Mouse (Mus musculus) Muller cell, postnatal 12 days (primary cell): ENCODE results near the gene Gng5.
A peak's percentile ranks its signal among the peaks of the same experiment; 100 is the strongest.

ENCODE experiments used
- DNase-seq: peaks from one replicate; pipeline ENCODE4 v3.0.0-alpha.2; 2015; ENCODE audit errors: inconsistent ontology term

Gene Gng5

GRCm38 (mm10) chr3:146499431-146500002 lies at the start of gene Gng5, which contains the start of gene Spata1:
Gene Gng5 (plus strand): TSS chr3:146499807.
Gene Spata1 (minus strand): TSS chr3:146499753.
- DNase-seq, result peak; percentile 96

GRCm38 (mm10) chr3:146450371-146450841 lies 49.2 kb upstream of the Gng5 start:
- peak; percentile 96 for DNase-seq

GRCm38 (mm10) chr3:146451375-146451774 lies 48.2 kb upstream of the Gng5 start:
- no peak for DNase-seq

- DNase-seq, result no peak
These were observed 36.7 kb upstream of the Gng5 start for GRCm38 (mm10) chr3:146462939-146463338.

GRCm38 (mm10) chr3:146469226-146469625 lies 30.4 kb upstream of the Gng5 start:
- DNase-seq, result no peak

- no peak for DNase-seq
These were observed 26.9 kb upstream of the Gng5 start for GRCm38 (mm10) chr3:146472657-146473056.

- peak; percentile 67 for DNase-seq
These were observed 25.9 kb upstream of the Gng5 start for GRCm38 (mm10) chr3:146473741-146474140.

- DNase-seq, result no peak
These were observed 25.2 kb upstream of the Gng5 start for GRCm38 (mm10) chr3:146474428-146474827.

- DNase-seq, result no peak
These were observed 17.6 kb upstream of the Gng5 start for GRCm38 (mm10) chr3:146482044-146482443.

GRCm38 (mm10) chr3:146486464-146486863 lies 13.1 kb upstream of the Gng5 start:
- DNase-seq, result no peak

- no peak for DNase-seq
These were observed 4.7 kb upstream of the Gng5 start for GRCm38 (mm10) chr3:146494941-146495340.

- no peak for DNase-seq
These were observed 618 bp upstream of the Gng5 start for GRCm38 (mm10) chr3:146498989-146499388.

GRCm38 (mm10) chr3:146500003-146500809 lies 599 bp downstream of the Gng5 start:
- DNase-seq, result peak; percentile 79

- no peak for DNase-seq
These were observed 1.2 kb downstream of the Gng5 start for GRCm38 (mm10) chr3:146500810-146501201.

GRCm38 (mm10) chr3:146501601-146502123 lies 2.1 kb downstream of the Gng5 start:
- DNase-seq, result peak; percentile 12

GRCm38 (mm10) chr3:146506711-146507110 lies 7.1 kb downstream of the Gng5 start:
- DNase-seq, result no peak

- DNase-seq, result no peak
These were observed 20.7 kb downstream of the Gng5 start for GRCm38 (mm10) chr3:146520226-146520797.

GRCm38 (mm10) chr3:146520798-146521651 lies 21.4 kb downstream of the Gng5 start, which contains the start of gene Rpf1:
Gene Rpf1 (minus strand): TSS chr3:146521429.
- DNase-seq, result peak; percentile 92

GRCm38 (mm10) chr3:146521652-146522020 lies 22.0 kb downstream of the Gng5 start:
- DNase-seq, result no peak

- no peak for DNase-seq
These were observed 28.7 kb downstream of the Gng5 start for GRCm38 (mm10) chr3:146528335-146528734.

- DNase-seq, result no peak
These were observed 35.4 kb downstream of the Gng5 start for GRCm38 (mm10) chr3:146534986-146535385.
